Mouse (Mus musculus) brown adipose tissue, adult 24 weeks (tissue): ENCODE results near the gene Fxr1. TPM values are rescaled to one million over a fixed set of nuclear protein-coding genes. Genes with fewer than 3 reads are reported as not detected.
"Not testable (repeated sequence)": the region's sequence is repeated elsewhere in the genome, so short reads cannot be mapped to it uniquely, and the experiment has no call there.

ENCODE experiments used
- H3K27ac ChIP-seq: fragments of 200-500 bp; replicated peaks from 2 replicates; pipeline ENCODE4 v1.5.1; 2012; ENCODE audit warnings: low read depth, mild to moderate bottlenecking, low read length
- H3K4me1 ChIP-seq: fragments of 200-500 bp; 2 replicates; pipeline ENCODE4 v1.6.1; 2012; ENCODE audit warnings: low read length, mixed read lengths; ENCODE audit not compliant: control insufficient read depth, insufficient read depth, insufficient read length
- H3K4me3 ChIP-seq: fragments of 200-500 bp; 2 replicates; pipeline ENCODE4 v1.5.1; 2012; ENCODE audit warnings: low read depth, mild to moderate bottlenecking, low read length, moderate library complexity; ENCODE audit not compliant: insufficient read depth
- polyA plus RNA-seq: library from polyadenylated mRNA; stranded (reverse); fragments of >200 nt; gene quantifications from 2 replicates; pipeline ENCODE4 v1.2.4, GENCODE M21; 2012; ENCODE audit not compliant: missing spikeins, insufficient read depth, insufficient read length

Fxr1 gene
- 95.6 and 116 TPM in 2 replicates for polyA plus RNA-seq

DNA sequence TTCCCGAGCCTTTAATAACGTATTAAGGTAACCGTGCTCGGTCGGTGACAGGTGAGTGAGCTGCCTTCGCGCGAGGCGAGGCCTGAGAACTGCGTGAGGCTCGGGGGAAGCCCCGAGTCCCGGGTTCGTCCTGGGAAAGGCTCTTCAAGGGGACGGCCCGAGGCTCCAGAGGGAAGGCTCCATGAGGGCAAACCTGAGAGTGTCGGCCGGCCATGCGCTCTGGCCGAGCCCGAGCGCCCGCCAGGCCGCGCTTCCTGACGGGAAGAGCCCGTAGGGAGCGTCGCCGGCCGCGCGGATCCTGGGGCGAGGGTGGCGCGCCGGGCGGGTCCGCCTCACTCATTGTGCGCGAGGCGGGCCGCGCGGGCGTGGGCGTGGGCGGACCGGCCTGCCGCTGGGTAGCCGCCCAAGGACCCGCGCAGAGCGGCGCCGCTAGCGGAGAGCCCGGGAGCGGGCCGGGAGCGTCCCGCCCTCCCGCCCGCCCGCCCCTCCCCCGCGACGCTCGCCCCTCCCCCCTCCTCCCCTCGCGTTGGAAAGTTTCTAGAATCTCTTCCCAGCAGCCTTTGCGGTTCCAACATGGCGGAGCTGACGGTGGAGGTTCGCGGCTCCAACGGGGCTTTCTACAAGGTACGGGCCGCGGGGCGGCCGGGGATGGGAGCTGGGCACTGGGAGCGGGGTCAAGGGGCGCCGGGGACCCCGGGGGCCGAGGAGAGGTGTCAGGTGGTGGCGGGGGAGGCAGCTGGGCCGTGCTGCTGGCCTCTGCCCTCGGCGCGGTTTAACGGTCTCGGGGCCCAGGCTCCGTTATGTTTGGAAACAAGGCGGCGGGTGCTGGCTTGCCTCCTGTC lies at the start of gene Fxr1:
Fxr1 (plus strand) TSS at position 404 of the 842 bp plus-strand sequence.
- Histone ChIP-seq H3K4me1 (no peaks in the 10 kb centered on the region; the same call in 1 of the 2 replicates), H3K27ac (peak within 1 kb of the TSS; percentile 95), H3K4me3 (peak within 1 kb of the TSS; percentile 98)

DNA sequence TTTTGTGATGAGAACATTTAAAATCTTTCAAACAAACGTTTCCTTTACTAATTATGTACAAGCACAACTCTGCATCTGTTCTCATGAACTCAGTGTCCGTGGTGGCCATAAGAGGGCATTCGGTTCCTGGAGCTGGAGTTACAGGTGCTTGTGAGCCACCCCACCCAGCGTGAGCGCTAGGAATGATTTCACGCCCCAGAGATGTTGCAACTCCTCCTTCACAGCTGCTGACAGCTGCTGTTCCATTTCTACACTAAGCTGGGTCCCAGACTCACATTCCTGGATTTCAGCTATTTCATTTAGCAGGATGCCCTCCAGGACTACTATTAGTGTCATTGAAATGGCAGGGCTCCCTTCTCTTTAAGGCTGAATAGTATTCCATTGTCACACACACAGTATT lies 40.3 kb upstream of the Fxr1 start:
- H3K4me3 ChIP-seq = no peak overlapping the region
- H3K27ac ChIP-seq = no peak overlapping the region
- H3K4me1 ChIP-seq = no peaks in the 10 kb centered on the region

DNA sequence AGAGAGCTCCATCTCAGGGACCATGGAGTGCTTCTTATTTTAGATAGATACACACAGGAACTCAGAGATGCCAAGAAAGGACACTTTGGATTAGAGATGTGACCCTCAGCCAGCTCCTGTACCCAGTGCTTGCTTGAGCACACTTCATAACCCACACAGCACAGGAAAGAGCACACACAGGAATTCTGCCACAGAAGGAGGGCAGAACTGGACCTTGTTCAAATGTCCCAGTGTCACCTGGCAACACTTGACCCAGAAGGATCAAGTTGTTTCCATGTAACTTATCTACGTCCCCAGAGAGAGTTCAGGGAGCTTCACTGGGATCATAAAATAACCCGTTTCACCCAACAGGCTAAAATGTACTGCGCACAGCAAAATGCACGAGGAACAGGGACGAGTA lies 37.0 kb upstream of the Fxr1 start:
- no peak overlapping the region for H3K4me3 ChIP-seq
- no peak overlapping the region for H3K27ac ChIP-seq
- no peaks in the 10 kb centered on the region for H3K4me1 ChIP-seq

DNA sequence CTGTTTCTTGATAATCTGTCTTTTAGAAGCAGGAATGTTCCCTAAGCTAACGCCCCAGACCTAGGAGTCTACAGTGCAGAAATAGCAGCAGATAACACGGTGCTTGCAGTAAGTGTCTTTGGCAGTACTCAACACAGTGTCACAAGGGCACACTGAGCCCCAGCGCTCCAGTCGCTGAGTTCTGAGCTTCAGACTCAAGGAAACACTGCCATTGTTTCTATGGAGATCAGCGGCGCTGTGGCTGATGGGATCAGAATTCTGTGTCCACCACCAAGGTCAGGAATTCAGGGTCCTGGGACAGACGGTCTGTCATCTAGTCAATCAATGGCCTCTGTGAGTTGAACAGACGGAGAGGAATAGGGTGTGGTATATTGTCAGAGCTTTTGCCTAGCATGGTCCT lies 30.4 kb upstream of the Fxr1 start:
- Histone ChIP-seq H3K4me3 (no peak overlapping the region), H3K4me1 (no peaks in the 10 kb centered on the region), H3K27ac (no peak overlapping the region)

DNA sequence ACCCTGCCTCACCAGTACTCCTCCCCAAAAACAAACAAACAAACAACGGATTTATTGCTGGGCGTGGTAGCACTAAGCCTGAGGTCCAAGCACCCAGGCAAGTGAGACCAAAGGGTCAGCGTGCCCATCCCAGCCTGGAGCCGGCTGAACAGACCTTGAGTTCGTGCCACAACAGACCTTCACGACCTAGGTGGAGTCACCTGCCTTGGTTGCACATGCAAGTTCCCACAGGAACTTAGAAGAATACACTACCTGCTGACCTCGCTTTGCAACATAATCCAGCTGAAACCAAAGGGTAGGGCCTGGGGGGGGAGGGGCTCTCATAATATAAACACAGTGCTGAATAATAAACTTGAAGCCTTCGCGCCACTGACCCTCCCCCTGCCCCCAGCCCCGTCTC lies 29.3 kb upstream of the Fxr1 start:
- Histone ChIP-seq H3K4me1 (no peaks in the 10 kb centered on the region), H3K27ac (no peak overlapping the region), H3K4me3 (no peak overlapping the region)

DNA sequence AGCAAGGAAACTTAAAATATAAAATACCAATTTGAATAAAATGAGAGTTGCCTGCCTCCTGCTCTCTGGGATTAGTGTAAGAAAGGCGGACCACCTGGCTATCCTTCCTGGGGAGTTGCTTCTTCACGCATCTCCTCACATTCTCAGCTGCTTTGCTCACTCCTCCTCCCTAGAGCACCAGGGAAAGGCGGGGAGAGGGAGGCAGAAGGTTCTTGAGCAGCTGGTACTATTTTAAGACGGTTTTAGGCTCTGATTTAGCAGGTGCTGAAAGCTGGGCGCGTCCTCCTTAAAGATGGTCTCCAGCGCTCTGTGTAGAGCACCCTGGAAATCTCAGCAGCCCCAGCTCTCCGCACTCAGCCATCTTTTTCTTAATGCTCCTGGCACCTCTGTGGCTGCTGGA lies 28.8 kb upstream of the Fxr1 start:
- no peak overlapping the region for H3K27ac ChIP-seq
- no peak overlapping the region for H3K4me3 ChIP-seq
- H3K4me1 ChIP-seq = no peaks in the 10 kb centered on the region

DNA sequence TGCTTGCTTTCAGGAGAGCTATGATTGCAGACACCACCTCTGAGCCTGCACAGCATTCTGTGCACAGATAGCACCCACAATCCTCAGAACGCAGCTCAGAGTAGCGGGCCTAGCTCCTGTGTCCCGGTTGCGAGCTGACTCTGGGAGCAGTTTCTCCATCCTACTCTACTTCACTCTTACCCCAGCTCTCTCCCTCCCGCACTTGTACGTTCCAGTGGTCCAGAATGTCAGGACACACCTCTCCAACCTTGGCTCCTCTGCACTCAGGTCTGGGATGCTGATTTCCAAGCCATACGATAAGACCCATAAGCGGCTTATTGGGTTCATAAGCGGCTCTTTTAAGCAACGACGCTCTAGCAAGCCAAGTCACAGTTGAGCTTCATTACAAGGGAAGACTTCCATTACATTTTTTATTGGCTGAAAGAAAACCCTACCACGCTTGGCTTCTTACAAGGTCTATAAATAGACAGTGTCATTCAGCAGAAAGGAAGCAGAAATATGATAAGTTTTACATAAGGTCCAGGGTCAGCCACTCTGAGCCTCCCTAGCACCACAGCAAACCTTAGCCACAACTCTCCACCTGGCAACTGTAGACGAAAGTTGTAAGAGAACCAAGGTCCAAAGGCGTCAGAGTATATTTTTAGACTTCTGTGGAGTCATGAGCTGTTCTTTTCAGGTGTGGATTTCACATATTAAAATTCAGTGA lies 26.2 kb upstream of the Fxr1 start:
- H3K4me1 ChIP-seq = no peaks in the 10 kb centered on the region
- H3K27ac ChIP-seq = no peak overlapping the region
- H3K4me3 ChIP-seq = no peak overlapping the region

DNA sequence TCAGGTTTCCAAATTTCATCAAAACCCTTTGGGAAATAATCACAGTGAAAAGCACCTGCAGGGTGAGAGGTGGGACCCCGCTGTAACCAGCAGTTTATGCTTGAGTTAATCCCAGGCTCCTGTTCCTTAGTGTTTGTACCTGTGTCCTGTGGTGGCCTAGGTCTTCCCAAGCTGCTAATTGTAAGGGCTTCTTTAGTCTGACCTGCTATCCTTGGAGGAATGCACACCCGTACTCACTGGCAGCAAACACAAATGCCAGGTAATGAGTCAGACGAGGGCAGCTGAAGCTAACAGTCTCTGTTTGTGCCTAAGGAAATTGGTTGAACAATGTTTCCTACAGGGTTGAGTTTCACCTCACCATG lies 25.6 kb upstream of the Fxr1 start:
- Histone ChIP-seq H3K4me1 (no peaks in the 10 kb centered on the region), H3K4me3 (no peak overlapping the region), H3K27ac (no peak overlapping the region)

DNA sequence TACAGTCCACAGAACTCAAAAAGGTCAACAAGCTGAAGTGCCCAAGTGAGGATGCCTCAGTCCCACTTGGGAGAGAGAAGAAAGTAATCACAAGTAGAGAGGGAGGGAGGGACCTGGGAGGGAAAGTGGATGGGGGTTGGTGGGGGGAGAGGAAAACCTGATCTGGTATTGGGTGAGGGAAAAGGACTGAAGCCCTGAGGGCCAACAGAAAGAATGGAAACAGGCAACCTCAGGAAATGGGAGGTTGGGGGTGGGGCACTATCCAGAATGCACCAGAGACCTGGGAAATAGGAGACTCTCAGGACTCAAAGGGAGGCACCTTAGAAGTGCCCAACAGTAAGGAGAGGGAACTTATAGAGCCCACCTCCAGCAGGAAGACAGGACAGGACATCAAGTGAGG lies 18.1 kb upstream of the Fxr1 start:
- H3K4me1 ChIP-seq, H3K27ac ChIP-seq, H3K4me3 ChIP-seq: not testable (repeated sequence)

DNA sequence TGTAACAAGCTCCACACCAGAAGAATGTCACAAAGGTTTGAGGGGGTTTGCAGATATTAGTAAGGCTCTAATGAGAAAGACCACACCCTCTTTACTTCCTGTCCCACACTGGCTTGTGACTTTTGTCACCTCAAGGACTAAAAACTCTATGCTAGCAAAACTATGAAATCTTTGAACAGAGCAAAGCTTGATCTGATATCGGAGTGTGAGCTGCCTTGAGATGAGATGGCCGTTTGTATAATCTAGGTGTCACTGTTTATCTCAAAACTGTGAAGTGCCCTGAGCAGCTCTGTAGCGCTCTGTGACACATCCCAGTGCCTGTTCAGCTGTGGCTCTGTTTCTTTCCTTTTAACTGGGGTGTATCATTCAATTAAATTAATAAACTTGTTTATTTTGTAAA lies 15.9 kb upstream of the Fxr1 start:
- Histone ChIP-seq H3K4me1 (no peaks in the 10 kb centered on the region), H3K4me3 (no peak overlapping the region), H3K27ac (no peak overlapping the region)

DNA sequence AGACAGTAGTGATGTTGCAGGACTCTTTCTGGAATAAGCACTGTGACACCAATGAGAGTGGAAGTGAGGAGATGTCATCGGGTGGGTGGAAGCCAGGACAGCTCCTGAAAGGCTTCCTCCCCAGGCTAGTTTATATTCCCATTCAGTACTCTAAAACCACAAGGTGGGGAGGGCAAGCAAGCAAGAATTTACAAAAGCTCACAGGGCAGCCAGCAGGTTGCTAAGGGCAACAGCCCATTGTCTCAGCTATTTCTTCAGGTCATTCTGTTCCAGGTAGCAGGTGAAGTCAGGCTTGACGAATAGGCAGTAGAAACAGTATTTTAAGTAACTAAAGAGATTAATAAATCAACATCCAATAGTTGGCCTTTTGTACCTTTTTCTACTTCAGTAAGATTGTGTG lies 13.4 kb upstream of the Fxr1 start:
- no peaks in the 10 kb centered on the region for H3K4me1 ChIP-seq
- no peak overlapping the region for H3K27ac ChIP-seq
- no peak overlapping the region for H3K4me3 ChIP-seq

DNA sequence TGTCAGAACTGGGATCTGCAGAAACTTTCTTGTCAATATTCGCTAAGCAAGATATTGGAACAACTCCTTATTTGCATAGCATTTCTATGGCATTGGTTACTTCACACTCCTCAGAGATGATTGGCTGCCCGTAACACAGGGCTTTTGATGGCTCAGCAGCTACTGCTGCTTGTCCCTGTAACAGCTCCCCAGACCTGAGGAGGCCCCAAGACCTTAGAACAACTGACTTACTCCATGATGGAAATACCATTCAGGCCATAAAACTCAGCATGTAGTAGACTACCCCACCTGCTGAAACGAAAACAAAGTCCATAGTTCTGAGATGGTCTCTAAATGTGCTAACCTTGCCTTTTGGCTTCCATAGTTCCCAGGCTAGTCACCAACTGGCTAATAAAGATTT lies 12.9 kb upstream of the Fxr1 start:
- Histone ChIP-seq H3K27ac (no peak overlapping the region), H3K4me3 (no peak overlapping the region), H3K4me1 (no peaks in the 10 kb centered on the region)

DNA sequence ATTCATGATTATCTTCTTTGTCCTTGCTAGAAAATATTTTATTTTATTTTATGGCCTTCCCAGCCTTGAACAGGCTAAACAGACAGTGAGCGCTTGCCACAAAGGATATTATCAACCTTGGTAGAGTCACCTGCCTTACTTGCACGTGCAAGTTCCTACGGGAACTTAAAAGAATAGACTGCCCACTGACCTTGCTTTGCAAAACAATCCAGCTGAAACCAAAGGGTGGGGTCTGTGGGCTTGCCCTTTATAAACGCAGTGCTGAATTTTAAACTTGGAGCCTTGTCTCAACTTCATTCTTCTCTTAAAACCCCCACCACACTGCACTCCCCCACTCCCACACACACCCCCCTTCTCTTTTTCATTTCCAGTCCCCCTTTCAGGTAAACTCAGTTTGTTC lies 12.1 kb upstream of the Fxr1 start:
- no peak overlapping the region for H3K27ac ChIP-seq
- no peak overlapping the region for H3K4me3 ChIP-seq
- H3K4me1 ChIP-seq = no peaks in the 10 kb centered on the region

DNA sequence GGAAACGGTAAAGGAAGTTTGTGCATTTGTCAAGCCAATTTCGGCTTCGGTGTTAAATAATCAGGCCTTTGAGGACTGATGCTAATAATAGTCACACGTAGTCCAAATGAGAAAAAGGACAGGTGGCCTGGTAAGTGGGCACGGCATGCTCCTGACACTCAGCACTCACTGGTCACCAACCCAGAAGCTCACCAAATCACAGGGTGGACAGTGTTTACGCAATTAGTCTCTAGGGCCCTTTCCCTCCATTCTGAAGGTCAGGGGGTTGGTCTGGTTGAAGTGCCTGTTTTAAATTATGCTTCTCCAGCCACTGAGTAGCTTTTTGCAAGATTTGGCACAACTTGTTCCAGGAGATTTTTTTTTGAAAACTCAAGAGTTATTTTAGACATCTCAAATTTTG lies 11.6 kb upstream of the Fxr1 start:
- Histone ChIP-seq H3K27ac (no peak overlapping the region), H3K4me3 (no peak overlapping the region), H3K4me1 (no peaks in the 10 kb centered on the region)

DNA sequence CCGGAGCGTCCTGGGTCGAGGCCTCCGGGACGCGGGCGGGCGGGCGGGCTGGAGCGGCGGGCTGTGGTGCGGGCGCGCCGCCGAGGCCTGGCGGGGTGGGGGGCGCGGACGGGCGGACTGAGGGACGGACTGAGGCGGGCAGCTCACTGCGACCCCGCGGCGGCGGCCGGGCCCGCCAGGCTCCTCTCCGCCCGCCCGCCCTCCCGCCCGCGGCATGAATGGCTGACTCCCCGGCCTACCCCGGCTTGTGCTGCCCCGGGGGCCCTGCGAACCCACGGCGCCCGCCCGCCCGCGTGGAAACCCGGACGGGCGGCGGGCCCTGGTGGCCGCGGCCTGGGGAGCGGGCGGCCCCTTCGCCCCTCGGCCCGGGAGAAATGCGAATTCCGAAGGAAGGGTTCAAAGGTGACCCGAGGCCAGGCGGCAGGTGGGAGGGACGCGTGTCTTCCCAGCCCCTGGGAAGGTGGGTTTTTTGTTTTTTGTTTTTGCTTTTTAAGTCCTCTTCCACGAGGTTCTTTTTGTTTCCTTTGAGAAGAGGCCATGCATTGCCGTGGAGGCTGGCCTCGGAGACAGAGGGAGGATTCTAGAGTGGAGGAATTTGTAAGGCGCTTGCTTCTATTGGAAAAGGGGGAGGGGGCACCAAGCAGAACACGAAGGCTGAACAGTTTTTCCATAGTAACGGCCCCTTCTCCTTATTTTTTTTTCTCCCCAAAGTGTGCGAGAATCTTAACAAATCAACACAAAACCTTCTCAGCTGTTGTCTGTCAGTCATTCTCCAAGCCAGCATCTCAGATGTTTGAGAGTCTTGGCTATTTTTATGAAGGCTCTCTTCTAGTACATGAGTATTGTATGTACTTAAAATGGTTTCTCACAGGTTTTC lies 877 bp downstream of the Fxr1 start:
- peak overlapping the region; percentile 85 for H3K27ac ChIP-seq
- H3K4me1 ChIP-seq = peaks cover 2% of the 10 kb centered on the region
- peak overlapping the region; percentile 98 for H3K4me3 ChIP-seq
